Mouse (Mus musculus) activated CD4-positive, CD25-positive, alpha-beta regulatory T cell, adult 4 months (primary cell): ENCODE measurements around the gene Esm1. TPM values are rescaled to one million over a fixed set of nuclear protein-coding genes. Genes with fewer than 3 reads are reported as not detected.

Experiments
- ATAC-seq: one replicate; pipeline ENCODE4 v1.8.0; 2017
- polyA plus RNA-seq, 2 experiments: library from polyadenylated mRNA; unstranded; fragments of 100-300 nt; shearing (Covaris generic); gene quantifications; one replicate each; pipeline ENCODE4 v1.2.1; 2017

Esm1 gene
- not detected for polyA plus RNA-seq

DNA sequence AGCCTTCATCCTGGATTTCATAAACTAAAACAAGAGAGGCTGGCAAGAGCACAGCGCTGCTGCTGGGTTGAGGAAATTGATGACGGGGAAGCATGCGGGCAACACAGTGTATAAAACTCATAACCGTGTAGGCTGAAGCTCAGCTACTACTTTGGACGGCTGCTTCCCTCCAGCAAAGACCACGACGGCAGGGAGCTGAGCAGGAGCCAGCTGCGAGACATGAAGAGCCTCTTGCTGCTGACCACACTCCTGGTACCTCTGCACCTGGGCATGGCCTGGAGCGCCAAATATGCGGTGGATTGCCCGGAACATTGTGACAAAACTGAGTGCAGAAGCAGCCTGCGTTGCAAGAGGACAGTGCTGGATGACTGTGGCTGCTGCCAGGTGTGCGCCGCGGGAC, at the start of gene Esm1:
TSS of gene Esm1 (plus strand) at position 36 of the 400 bp plus-strand sequence.
- peak; percentile 19 for ATAC-seq

DNA sequence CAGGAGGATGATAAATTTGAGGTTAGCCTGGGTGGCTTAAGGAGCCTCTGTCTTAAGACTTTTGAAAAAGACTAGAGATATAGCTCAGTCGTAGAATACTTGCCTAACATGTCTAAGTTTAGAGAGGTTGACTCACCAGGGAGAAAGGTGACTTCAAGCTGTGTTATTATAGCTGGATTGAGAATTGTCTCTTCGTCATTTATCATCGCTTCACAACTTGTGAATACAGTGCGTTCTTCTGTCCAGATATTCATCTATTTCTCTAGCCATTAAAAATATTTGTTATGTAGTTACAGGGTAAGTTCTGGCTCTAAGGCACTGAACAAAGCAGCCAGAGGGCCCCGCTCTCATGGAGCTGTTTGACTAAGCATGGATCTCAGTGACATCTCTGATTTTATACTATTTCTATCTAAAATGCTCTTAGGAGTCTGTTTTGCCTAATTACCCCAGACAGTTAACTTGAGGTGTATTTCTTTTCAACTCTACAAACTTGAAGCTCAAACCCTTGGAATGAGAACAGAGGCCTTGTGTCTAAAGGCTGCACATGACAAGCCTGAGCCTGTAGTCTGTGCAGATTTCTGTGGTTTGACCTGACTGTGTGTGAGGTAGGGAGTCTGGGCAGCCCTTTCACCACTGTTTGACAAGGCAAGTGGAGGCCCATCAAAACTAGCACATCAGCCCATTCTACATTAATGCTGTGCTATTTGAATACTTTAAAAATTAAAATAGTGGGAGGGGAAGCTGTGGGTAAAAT, 45.0 kb upstream of the Esm1 start:
- no peak for ATAC-seq

DNA sequence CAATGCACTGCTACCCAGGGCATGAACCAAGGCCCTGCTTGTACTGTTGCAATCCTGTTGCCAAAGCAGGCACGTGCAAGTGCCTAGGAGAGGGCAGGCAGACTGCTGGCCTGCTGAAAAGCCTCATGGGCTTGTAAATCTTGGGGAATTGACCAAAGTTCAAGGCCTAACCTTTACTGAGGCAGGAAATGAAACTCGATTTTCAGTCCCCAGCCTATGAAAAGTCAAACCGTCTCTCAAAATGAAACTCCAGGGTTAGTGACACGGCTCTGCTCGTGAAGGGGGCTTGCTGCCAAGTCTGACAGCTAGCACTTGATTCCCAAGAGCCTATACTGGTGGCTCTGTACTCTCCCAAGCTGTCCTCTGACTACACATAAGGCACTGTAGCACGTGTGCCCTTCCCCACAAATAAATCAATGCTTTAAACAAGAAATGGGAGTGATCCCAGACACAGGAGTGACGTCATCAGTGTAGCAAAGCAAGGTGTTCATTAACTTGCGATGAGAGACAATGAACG, 41.4 kb upstream of the Esm1 start:
- peak; percentile 7 for ATAC-seq

DNA sequence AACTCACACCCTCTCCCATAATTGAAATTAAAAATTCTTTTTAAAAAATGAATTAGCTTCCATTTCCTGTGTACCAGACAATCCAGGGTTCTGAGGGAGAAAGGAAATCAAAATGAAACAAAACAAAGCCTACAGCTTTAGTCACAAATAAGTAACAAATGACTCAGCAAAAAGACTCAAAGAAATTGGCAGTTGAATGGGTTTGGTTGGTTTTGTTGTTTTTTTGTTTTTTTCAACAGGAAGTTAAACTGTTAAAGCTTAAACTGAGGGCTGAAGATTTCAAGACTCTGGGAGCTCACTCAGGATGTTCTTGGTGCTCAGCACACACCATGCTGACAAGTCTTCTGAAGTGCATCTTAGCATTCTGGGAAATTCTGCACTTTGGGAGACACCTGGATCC, 39.2 kb upstream of the Esm1 start:
- peak; percentile 69 for ATAC-seq

DNA sequence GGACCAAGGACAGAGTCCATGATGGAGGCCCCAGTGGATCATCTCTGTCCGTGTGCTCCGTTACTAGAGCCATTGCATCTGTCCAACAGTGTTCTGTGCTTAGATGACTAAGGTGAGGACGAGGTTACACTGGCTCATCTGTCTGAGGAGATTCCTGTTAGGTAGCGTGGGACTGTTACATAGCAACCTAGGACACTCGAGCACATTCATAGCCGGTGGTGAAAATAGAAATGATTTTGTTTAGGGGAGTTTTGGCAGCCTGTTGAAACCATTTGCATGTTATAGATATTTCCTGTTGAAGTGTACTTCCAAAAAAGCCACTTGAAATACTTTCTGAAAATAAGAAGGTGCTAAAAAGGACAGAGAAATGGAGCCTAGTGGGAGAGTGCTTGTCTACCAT, 35.3 kb upstream of the Esm1 start:
- ATAC-seq = no peak

DNA sequence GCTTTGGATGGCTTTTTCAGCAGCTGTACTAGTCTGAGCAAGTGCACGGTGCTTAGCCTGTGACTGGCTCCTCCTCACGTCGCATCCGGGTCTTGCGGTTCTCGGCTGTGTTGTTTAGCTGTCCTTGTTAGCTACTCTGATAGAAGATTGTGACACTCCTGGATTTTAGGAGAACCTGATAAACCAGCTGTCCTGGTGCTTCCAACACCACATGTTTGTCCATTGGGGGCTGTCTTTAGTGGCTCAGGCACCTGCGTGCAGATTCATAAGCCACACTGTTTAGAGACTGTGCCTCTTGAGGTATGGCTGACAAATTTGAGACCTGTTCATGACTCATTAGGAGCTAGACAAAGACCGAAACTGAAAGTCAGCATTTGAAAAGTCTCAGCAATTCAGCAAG, 26.1 kb upstream of the Esm1 start:
- ATAC-seq = peak; percentile 88

DNA sequence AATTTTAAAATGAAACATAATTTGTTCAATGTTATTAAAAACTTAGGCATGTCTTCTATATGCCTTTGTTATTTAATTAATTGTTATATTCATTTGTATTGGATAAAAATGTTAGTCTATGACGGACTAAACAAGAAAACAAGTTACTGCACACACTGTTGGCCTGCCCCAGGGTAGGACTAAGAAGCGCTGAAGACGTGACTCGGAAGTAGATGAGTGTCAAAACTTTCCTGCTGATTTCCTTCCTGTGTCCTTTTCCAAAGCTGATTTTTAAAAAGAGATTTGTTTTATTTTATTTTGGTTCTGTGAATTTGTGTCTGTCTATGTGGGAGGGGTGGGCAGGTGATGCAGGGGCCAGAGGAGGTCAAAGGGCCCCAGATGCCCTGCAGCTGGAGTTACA, 25.7 kb upstream of the Esm1 start:
- ATAC-seq = peak; percentile 34

DNA sequence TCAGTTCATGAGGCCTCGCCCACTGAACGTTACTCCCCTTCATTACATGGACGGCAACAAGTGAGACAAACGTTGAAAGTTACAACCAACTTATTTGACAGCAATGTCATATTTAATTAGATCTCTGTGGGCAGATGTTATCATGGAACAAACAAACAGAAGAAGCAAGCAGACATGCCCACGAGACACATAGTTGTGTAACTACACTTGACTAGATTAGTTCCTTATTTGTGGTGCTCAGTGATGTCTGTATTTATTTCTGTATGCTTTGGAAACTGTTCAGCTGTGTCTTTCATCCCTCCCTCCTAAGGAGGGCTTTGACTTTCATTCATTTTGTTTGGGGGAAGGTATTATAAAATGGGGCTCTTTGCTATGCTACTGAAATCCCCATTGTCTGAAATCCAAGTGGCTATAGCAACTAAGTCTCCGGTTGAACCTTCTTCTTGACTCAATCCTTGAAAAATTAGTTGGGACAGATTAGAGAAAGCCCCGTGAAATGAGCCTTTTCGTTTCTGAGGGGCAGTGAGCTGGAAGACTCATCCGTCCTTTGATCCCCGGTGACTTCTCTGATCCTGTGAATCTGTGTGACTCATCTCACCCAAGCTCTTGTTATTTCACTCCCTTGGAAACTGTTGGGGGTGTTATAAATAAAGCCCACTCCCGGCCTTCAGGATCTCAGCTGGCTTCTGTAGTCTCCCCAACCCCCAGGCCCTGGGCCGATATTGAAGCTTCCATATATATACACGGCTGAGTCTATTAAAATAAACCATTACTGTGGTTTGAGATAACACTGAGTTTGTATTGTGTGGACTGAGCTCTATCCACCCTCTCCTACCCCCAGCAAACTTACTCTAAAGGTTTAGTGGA, 12.4 kb upstream of the Esm1 start:
- ATAC-seq = no peak

DNA sequence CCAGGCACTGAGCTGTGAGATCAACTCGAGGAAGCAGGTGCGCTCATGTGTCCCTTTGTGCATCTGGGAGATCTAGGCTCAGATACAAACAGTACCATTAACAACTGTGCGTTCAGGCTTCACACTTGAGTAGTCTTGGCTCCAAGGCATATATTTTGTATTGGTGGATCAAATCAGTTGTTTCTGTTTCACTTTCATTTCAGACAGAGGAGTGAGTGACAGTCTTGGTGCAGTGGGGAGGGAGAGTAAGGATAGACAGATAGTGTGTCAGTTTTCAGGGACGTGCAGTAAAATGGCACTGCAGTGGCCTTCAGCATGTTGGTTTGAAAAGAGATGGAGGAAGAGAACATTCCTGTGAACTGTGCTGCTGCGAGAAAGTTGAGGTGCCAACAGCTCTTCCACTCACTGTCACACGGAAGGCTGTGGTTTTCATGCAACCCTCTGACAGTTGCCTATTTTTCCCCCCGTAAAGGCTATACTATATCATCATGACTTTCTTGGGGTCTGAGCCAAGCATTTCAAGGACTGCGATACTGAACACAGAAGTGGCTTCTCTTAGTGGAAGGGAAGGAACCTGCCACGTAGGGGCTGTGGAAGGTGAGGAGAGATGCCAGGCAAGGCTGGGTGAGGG, 11.5 kb upstream of the Esm1 start:
- peak; percentile 96 for ATAC-seq

DNA sequence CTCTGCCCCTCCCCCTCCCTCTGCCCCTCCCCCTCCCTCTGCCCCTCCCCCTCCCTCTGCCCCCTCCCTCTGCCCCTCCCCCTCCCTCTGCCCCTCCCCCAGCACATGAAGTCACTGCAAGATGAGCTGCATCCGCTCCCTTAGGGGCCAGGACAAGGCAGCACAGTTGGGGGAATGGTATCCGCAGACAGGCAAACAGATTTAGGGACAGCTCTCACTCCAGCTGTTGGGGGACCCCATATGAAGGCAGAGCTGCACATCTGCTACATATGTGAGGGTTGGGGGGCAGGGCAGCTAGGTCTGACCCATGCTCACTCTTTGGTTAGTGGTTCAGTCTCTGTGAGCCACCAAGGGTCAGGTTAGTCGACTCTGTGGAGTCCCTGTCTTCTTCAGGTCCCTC, 10.1 kb upstream of the Esm1 start:
- no peak for ATAC-seq

DNA sequence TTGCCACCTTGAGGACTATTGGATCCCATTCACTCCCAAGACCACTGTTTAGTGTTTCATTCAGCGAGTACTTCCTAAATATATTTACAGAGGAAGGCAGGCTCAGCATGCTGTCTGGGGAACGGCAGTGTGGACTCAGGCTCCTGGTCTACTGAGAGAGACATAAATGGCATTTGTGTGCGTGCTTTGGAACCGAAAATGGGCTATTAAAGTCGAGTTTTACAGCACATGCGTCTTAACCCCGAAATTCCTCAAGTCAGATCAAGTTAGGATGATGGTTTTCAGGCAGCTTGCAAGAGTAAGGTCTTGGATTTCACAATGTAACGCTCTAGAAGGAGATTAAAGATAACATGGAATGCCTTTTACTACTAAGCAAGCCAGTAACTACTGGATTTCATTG, 8.7 kb upstream of the Esm1 start:
- no peak for ATAC-seq

DNA sequence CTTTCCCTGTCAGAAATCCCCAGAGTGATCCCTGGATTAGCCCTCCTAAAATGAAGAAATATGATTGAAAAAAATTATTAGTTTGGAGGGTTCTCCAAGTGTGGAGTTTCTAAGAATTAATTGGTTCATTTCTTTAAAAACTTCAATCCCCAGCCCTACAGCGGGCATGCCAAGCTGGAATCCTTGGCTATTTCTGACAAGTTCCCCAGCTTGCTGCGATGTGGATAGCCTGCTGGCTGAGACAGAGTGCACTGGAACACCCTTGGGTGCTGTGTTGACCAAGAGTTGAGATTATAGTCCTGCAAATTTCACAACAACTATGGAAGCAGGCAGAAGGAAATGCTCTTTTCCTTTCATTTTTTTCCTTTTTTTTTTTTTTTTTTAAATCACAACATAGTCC, 7.8 kb upstream of the Esm1 start:
- ATAC-seq = no peak

DNA sequence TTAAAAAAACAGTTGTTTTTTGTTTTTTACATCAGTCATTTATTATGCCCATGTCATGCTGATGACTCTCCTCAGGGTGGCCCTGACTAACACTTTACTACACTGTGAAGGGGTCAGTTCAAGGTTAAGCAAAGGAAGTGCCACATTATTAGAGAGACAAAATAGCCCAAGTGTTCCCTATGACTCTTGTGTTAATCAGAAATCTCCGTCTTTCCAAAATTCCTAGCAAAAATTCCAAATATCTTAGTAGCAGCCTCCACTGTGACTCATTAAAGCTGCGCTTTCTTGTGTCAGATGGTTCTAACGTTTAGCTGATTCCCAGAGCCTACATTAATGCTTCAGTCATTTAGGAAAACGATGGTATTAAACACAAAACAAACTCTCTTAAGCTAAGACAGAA, 7.3 kb upstream of the Esm1 start:
- ATAC-seq = no peak

DNA sequence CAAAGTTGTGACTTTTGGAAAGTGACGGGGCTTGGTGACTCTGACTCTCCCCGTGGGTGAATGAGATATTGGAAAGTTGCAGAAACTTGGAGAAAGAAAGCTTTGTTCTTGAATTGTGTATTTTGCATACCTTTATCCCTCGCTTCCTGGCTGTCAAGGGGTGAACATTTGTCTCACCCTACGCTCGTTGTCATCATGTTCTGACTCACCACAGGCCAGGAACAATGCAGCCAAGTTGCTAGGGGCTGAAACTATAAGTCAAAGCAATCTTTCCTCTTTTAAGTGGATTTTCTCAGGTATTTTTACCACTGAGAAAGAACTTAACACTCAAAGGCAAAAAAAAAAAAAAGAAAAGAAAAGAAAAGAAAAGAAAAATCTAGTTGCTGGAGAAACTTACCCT, 6.3 kb upstream of the Esm1 start:
- ATAC-seq = no peak

DNA sequence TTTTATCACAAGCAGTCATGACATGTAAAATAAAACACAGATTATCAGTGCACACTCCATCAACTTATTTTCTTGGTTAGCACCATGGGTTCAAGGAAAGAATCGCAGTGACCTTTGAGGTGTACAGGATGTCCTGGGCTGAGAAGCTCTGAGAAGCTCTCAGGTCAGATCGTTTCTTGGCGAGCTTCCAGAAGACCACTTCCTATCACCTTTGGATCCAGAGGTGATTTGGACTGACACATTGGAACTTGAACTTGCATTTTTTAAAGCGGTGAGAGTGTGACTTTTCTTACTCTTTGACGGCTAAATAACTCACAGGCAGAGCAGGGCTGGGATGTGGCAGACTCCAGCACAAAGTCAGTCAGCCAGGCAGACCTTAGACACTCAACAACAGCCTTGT, 4.1 kb upstream of the Esm1 start:
- ATAC-seq = no peak

DNA sequence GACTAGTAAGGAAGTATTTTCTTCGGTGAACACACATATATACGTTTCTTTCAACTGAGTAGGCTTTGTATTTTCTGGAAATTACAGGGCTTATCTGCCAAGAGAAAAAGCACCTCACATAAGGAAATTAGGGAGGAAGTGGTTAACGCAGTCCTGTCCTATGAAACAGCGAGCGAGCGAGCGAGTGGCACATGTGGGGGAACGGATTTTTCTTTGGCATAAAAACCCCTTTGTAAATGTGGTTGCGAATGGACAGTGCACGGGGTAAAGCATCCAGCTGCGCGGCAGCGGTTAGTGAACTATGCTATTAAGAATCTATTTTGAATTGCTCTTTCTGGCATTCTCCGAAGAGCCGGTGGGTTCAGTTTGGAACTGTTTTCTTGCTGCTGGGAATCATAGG, 1.9 kb downstream of the Esm1 start:
- ATAC-seq = peak; percentile 69

DNA sequence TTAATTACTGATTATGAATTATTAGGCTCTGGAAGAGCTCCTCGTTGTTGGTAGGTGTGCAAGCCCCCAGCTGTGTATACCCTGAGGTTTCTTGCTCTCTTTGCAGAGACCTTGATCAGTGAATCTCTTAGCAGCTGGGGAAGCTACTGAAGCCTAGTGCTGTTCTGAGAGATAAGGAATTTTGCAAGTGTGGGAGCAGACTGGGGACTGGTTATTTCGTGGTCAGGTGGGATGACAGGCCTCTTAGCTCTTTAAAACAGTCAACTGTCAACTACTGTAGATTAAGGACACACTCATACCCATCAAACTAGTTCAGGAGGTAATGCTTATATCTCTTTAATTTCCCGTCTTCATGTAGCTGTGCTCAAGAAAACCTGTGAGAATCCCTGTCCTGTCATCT, 2.9 kb downstream of the Esm1 start:
- ATAC-seq = no peak

DNA sequence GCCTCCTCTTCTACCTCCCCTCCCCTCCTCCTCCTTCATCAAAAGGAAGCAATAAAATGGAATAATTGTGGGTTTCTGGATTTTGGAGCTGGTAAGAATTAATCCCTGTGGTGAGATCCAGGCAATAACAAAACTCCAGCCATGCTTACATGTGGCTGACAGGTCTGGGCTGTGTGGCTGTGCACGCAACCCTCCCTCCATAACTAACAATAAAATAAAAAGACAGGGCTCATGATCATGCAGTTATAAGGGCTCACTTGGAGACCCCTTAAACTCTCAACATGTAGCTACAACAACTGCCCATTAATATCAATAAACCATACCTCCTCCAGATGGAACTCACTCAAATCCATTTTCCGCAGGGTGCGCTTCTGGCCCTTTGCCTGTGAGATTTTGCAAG, 4.4 kb downstream of the Esm1 start:
- ATAC-seq = no peak

DNA sequence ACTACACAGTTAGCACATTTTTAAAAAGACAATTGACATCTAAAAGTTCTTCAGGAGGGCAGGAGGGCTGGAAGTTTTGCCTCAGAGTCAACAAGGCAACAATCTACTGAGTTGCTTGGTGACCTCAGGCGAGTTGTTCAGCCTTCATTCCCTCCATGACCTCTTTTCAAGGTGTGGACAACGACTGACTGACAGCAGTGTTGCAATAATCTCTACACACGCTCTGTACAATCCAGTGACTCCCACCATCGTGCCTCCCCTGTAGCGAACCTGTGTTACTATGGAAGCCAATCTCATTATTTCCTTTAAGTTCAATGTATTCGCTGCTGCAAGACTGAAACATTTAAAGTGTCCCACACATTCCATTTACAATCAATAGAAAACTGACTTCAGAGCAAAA, 12.4 kb downstream of the Esm1 start:
- ATAC-seq = no peak

DNA sequence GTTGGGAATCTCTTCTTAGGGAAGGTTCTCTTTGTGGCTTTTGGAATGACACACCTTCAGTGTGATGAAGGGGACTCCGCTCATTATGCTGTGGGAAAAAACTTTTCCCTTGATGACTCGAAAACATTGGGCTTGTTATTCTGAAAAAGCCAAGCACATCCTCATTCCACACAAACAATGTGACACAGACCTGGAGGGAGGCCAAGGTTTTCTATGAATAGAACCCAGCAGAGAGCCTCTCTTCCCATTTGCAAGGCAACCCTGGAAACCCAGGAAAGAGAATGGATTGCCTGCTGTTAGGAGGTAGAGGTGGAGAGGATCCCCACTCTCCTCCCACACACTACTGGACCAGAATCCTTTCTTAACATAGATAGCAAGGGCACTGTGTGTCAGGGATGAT, 14.6 kb downstream of the Esm1 start:
- ATAC-seq = no peak

DNA sequence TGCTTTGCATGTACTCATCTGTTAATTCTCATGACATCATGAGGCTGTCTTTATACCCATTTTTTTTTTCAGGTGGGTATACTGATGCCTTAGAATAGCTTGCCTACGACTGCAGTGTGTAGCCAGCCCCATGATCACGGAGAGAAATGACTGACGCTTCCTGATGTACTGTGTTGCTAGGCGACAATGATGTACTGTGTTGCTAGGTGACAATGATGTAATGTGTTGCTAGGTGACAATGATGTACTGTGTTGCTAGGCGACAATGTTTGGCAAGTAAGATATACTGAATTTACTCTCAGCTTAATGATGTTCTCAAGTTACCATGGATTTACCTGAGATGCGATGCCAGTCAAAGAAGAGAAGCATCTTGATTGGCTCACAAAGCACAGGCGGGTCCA, 16.4 kb downstream of the Esm1 start, which contains the start of gene Gzmk:
TSS of gene Gzmk (minus strand) at position 98 of the 400 bp plus-strand sequence.
- ATAC-seq = peak; percentile 57

DNA sequence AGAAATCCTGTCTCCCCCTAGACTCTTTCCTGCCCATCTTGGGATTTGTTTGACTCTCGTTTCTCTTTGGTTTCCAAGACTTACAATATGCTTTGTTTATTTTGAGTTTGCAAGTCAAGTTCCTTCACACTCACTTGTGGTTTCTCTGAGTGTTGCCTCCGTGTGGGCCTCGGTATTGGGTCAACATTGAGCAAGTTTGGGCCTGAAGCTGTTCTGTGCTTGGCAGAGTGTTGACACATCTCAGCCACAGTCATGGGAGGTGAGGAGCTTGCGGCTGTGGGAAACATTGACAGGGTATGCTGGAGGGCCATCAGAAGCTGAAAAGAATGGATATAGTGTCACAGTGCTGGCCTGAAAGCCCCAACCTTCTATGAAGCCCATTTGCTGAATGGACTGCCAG, 17.6 kb downstream of the Esm1 start:
- no peak for ATAC-seq
